Mouse (Mus musculus) forebrain, postnatal 0 days (tissue): ENCODE measurements around the gene Nyap1. TPM values are rescaled to one million over a fixed set of nuclear protein-coding genes. Genes with fewer than 3 reads are reported as not detected.
A peak's percentile ranks its signal among the peaks of the same experiment; 100 is the strongest.

Experiments used
- ATAC-seq: fragments of 200-750 bp; cut with Nextera tagmentation; 2 replicates; pipeline ENCODE4 v1.8.0; 2017; ENCODE audit warnings: mild to moderate bottlenecking, moderate library complexity
- DNase-seq: peaks from one replicate; pipeline ENCODE4 v3.0.0-alpha.2; 2015
- H3K27ac ChIP-seq: fragments of 300-500 bp; sonication (generic); 2 replicates; pipeline ENCODE4 v1.5.1; 2014; ENCODE audit warnings: low read depth, mild to moderate bottlenecking, antibody characterized with exemption, low read length, moderate library complexity, mixed read lengths
- H3K27me3 ChIP-seq: fragments of 300-500 bp; sonication (generic); 2 replicates; pipeline ENCODE4 v1.6.1; 2014; ENCODE audit warnings: mild to moderate bottlenecking, low read length, mixed read lengths; ENCODE audit not compliant: insufficient read depth
- H3K36me3 ChIP-seq: fragments of 300-500 bp; sonication (generic); 2 replicates; pipeline ENCODE4 v1.6.1; 2014; ENCODE audit warnings: mild to moderate bottlenecking, moderate library complexity; ENCODE audit not compliant: insufficient read depth
- H3K4me1 ChIP-seq: fragments of 300-500 bp; sonication (generic); 2 replicates; pipeline ENCODE4 v1.6.1; 2014; ENCODE audit warnings: antibody characterized with exemption; ENCODE audit not compliant: insufficient read depth
- H3K4me2 ChIP-seq: fragments of 300-500 bp; sonication (generic); 2 replicates; pipeline ENCODE4 v1.6.1; 2014; ENCODE audit warnings: low read depth, mild to moderate bottlenecking, moderate library complexity
- H3K4me3 ChIP-seq: fragments of 300-500 bp; sonication (generic); 2 replicates; pipeline ENCODE4 v1.5.1; 2014; ENCODE audit warnings: low read depth, low read length, mixed read lengths
- H3K9ac ChIP-seq: fragments of 300-500 bp; sonication (generic); 2 replicates; pipeline ENCODE4 v1.6.1; 2014; ENCODE audit warnings: mild to moderate bottlenecking
- H3K9me3 ChIP-seq: fragments of 300-500 bp; sonication (generic); 2 replicates; pipeline ENCODE4 v1.6.1; 2016; ENCODE audit warnings: low read length
- CTCF ChIP-seq: sonication (generic); IDR thresholded peaks from 2 replicates; pipeline ENCODE4 v1.5.1; 2016; ENCODE audit warnings: antibody characterized with exemption, control low read depth, low read depth
- WGBS: fragments of 180-500 bp; shearing (Covaris S2); extraction: QIAGEN DNeasy Blood & Tissue Kit; methylation state at CpG from one replicate; pipeline ENCODE4 v1.1.7; 2014; 5-methylcytosine and 5-hydroxymethylcytosine counted together
- polyA plus RNA-seq: library from polyadenylated mRNA; unstranded; fragments of >200 nt; fragmentation: Nextera tagmentation; extraction: Ambion mirVana; gene quantifications from 2 replicates; pipeline ENCODE4 v1.2.1, GENCODE M21; 2015
- total RNA-seq: library from RNA; depleted of rRNA; stranded (reverse); fragments of >200 nt; gene quantifications from 2 replicates; pipeline ENCODE4 v1.2.3, GENCODE M21; 2014

Nyap1 gene
- total and polyA plus RNA-seq, 2 experiments from 2014 or later: 48.9 to 252 TPM

DNA sequence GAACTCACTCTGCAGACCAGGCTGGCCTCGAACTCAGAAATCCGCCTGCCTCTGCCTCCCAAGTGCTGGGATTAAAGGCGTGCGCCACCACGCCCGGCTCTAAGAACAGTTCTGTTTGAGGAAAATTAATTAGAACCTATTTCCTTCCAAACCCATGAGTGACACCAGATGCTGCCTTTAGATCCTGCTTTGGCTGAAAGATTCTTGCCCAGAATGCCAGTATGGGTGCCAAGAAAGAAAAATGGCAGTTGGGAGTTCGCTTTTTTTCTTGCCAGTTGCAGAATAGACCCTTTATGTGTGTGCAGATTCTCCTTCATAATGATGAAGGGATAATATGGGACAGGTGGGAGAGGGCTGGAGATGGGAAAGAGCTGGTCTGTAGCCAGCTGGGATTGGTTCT is 2.8 kb upstream of the Nyap1 start:
- peak; percentile 63 for DNase-seq
- ATAC-seq: no peak
- H3K27ac ChIP-seq: no peak overlapping the region
- no peak for TF ChIP-seq CTCF
- no peaks in the 10 kb centered on the region for H3K9me3 ChIP-seq
- H3K36me3 ChIP-seq: no peaks in the 10 kb centered on the region
- H3K27me3 ChIP-seq: no peaks in the 10 kb centered on the region
- peaks cover 13% of the 10 kb centered on the region for H3K4me1 ChIP-seq
- H3K9ac ChIP-seq: no peak overlapping the region
- H3K4me3 ChIP-seq: no peak overlapping the region
- 54% methylated on average over 7 of the region's 7 CpGs for WGBS
- no peak overlapping the region for H3K4me2 ChIP-seq

GRCm38 (mm10) chr5:137742836-137743235 is 1.4 kb upstream of the Nyap1 start:
- Histone ChIP-seq H3K36me3 (0 out of 2 replicates have a peak, but pooled peaks cover 3% of the 10 kb centered on the region), H3K4me1 (peaks cover 20% of the 10 kb centered on the region), H3K4me3 (no peak overlapping the region), H3K4me2 (no peak overlapping the region), H3K9ac (no peak overlapping the region), H3K9me3 (no peaks in the 10 kb centered on the region), H3K27ac (no peak overlapping the region), H3K27me3 (no peaks in the 10 kb centered on the region)
- TF ChIP-seq CTCF: no peak
- no peak for ATAC-seq
- WGBS: 92% methylated on average over 6 of the region's 6 CpGs
- DNase-seq: no peak

GRCm38 (mm10) chr5:137742048-137742447 is 641 bp upstream of the Nyap1 start:
- Histone ChIP-seq H3K4me1 (peaks cover 24% of the 10 kb centered on the region), H3K27ac (peak overlapping the region; percentile 84; the same call in 1 of the 2 replicates), H3K27me3 (no peaks in the 10 kb centered on the region), H3K36me3 (peaks cover 7% of the 10 kb centered on the region; the same call in 1 of the 2 replicates), H3K4me2 (peak overlapping the region; percentile 90), H3K9ac (peak overlapping the region; percentile 80; the same call in 1 of the 2 replicates), H3K9me3 (no peaks in the 10 kb centered on the region), H3K4me3 (peak overlapping the region; percentile 74)
- no peak for ATAC-seq
- DNase-seq: no peak
- 69% methylated on average over 10 of the region's 10 CpGs for WGBS
- no peak for TF ChIP-seq CTCF

- ATAC-seq (peak; percentile 3), DNase-seq (peak; percentile 54)
- H3K4me3 ChIP-seq: peak overlapping the region; percentile 74
- no peaks in the 10 kb centered on the region for H3K27me3 ChIP-seq
- H3K27ac ChIP-seq: peak overlapping the region; percentile 84
- H3K36me3 ChIP-seq: peaks cover 17% of the 10 kb centered on the region
- H3K4me2 ChIP-seq: peak overlapping the region; percentile 90
- peak overlapping the region; percentile 80 for H3K9ac ChIP-seq
- peaks cover 21% of the 10 kb centered on the region for H3K4me1 ChIP-seq
- 2% methylated on average over 11 of the region's 11 CpGs for WGBS
- no peaks in the 10 kb centered on the region for H3K9me3 ChIP-seq
- no peak for TF ChIP-seq CTCF
These were observed 901 bp downstream of the Nyap1 start for GRCm38 (mm10) chr5:137740506-137740905.

DNA sequence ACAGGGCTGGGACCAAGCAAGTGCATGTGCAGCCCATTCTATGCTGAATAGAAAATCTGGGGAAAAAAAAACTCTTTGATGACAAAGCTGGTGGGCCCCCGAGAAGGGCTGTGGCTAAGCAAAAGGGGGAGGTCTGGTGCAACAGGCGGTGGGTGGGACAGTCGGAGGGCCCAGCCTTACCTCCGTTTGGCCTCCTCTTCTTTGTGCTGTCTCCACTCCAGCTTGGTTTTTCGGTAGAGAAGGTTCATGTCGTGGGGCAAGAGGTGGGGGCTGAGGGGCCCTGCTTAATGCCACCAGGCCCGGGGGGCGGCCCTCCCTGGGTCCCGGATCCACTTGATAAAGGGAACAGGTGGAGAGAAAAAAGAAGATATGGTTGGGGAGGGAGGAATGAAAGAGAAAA is 1.9 kb downstream of the Nyap1 start:
- Histone ChIP-seq H3K9ac (peak overlapping the region; percentile 80), H3K27me3 (no peaks in the 10 kb centered on the region), H3K4me1 (peaks cover 29% of the 10 kb centered on the region), H3K27ac (peak overlapping the region; percentile 84), H3K36me3 (peaks cover 24% of the 10 kb centered on the region), H3K9me3 (no peaks in the 10 kb centered on the region), H3K4me3 (peak overlapping the region; percentile 74), H3K4me2 (peak overlapping the region; percentile 90)
- DNase-seq: no peak
- WGBS: 22% methylated on average over 9 of the region's 9 CpGs
- no peak for ATAC-seq
- no peak for TF ChIP-seq CTCF

GRCm38 (mm10) chr5:137738516-137738915 is 2.9 kb downstream of the Nyap1 start:
- Histone ChIP-seq H3K9ac (peak overlapping the region; percentile 80), H3K4me3 (peak overlapping the region; percentile 74), H3K27me3 (no peaks in the 10 kb centered on the region), H3K36me3 (peaks cover 24% of the 10 kb centered on the region), H3K4me1 (peaks cover 34% of the 10 kb centered on the region), H3K27ac (0 out of 2 replicates have a peak overlapping the region, but pooled peaks have one; percentile 84), H3K4me2 (peak overlapping the region; percentile 90), H3K9me3 (no peaks in the 10 kb centered on the region)
- peak; percentile 66 for DNase-seq
- 10% methylated on average over 5 of the region's 5 CpGs for WGBS
- peak; percentile 75 for TF ChIP-seq CTCF
- no peak for ATAC-seq

GRCm38 (mm10) chr5:137737400-137737940 is 3.9 kb downstream of the Nyap1 start:
- H3K27me3 ChIP-seq: no peaks in the 10 kb centered on the region
- no peak overlapping the region for H3K4me3 ChIP-seq
- no peak for TF ChIP-seq CTCF
- H3K36me3 ChIP-seq: peaks cover 32% of the 10 kb centered on the region
- H3K4me2 ChIP-seq: peak overlapping the region; percentile 90
- H3K9me3 ChIP-seq: no peaks in the 10 kb centered on the region
- peaks cover 41% of the 10 kb centered on the region for H3K4me1 ChIP-seq
- H3K27ac ChIP-seq: peak overlapping the region; percentile 40
- no peak for ATAC-seq
- peak; percentile 63 for DNase-seq
- 78% methylated on average over 6 of the region's 6 CpGs for WGBS
- H3K9ac ChIP-seq: peak overlapping the region; percentile 80
